Mouse (Mus musculus): Measurements from ENCODE around the gene Ltbp2. TPM values are rescaled to one million over a fixed set of nuclear protein-coding genes. Genes with fewer than 3 reads are reported as not detected.
A peak's percentile ranks its signal among the peaks of the same experiment; 100 is the strongest.

Gene Ltbp2
- polyA plus RNA-seq, 1 experiment from 2014 or later: 0.05 TPM

GRCm38 (mm10) chr12:84786091-84786490 lies 90.2 kb downstream of the Ltbp2 start:
- 70% methylated on average over 5 of the region's 5 CpGs for WGBS
- Histone ChIP-seq H3K27ac (ENCODE audit: low read depth, low read length) (no peak overlapping the region), H3K9me3 (ENCODE audit: control insufficient read depth, low read length) (no peaks in the 10 kb centered on the region), H3K4me3 (ENCODE audit: low read depth, low read length) (no peak overlapping the region), H3K9ac (ENCODE audit: low read length) (no peak overlapping the region), H3K4me1 (ENCODE audit: control insufficient read depth, insufficient read depth, low read length) (peaks cover 7% of the 10 kb centered on the region), H3K36me3 (ENCODE audit: control insufficient read depth, insufficient read depth, low read length) (no peaks in the 10 kb centered on the region), H3K27me3 (ENCODE audit: control insufficient read depth, insufficient read depth, low read length) (no peaks in the 10 kb centered on the region; the same call in 1 of the 2 replicates), H3K4me2 (no peak overlapping the region)
- no peak for DNase-seq (ENCODE audit: low spot score, missing footprints)
- no peak; the same call in 1 of the 2 replicates for ATAC-seq (ENCODE audit: low FRiP score)

GRCm38 (mm10) chr12:84784604-84785381 lies 91.5 kb downstream of the Ltbp2 start:
- Histone ChIP-seq H3K36me3 (ENCODE audit: control insufficient read depth, insufficient read depth, low read length) (no peaks in the 10 kb centered on the region), H3K9ac (ENCODE audit: low read length) (no peak overlapping the region), H3K4me1 (ENCODE audit: control insufficient read depth, insufficient read depth, low read length) (peaks cover 7% of the 10 kb centered on the region), H3K27me3 (ENCODE audit: control insufficient read depth, insufficient read depth, low read length) (no peaks in the 10 kb centered on the region; the same call in 1 of the 2 replicates), H3K4me3 (ENCODE audit: low read depth, low read length) (no peak overlapping the region), H3K27ac (ENCODE audit: low read depth, low read length) (no peak overlapping the region), H3K9me3 (ENCODE audit: control insufficient read depth, low read length) (no peaks in the 10 kb centered on the region), H3K4me2 (no peak overlapping the region)
- DNase-seq (ENCODE audit: low spot score, missing footprints): peak; percentile 98
- 36% methylated on average over 25 of the region's 25 CpGs for WGBS
- ATAC-seq (ENCODE audit: low FRiP score): peak; percentile 71; the same call in 1 of the 2 replicates

GRCm38 (mm10) chr12:84776229-84776628 lies 100.1 kb downstream of the Ltbp2 start:
- ATAC-seq (ENCODE audit: low FRiP score) (no peak), DNase-seq (ENCODE audit: low spot score, missing footprints) (no peak)
- no peak overlapping the region for H3K4me3 ChIP-seq (ENCODE audit: low read depth, low read length)
- H3K27ac ChIP-seq (ENCODE audit: low read depth, low read length): no peak overlapping the region
- H3K4me2 ChIP-seq: no peak overlapping the region
- H3K9me3 ChIP-seq (ENCODE audit: control insufficient read depth, low read length): no peaks in the 10 kb centered on the region
- H3K9ac ChIP-seq (ENCODE audit: low read length): no peak overlapping the region
- no peaks in the 10 kb centered on the region for H3K36me3 ChIP-seq (ENCODE audit: control insufficient read depth, insufficient read depth, low read length)
- no peaks in the 10 kb centered on the region for H3K27me3 ChIP-seq (ENCODE audit: control insufficient read depth, insufficient read depth, low read length)
- H3K4me1 ChIP-seq (ENCODE audit: control insufficient read depth, insufficient read depth, low read length): peaks cover 12% of the 10 kb centered on the region

- Histone ChIP-seq H3K4me2 (no peak overlapping the region; the same call in 1 of the 2 replicates), H3K4me3 (ENCODE audit: low read depth, low read length) (no peak overlapping the region), H3K9me3 (ENCODE audit: control insufficient read depth, low read length) (no peaks in the 10 kb centered on the region), H3K27me3 (ENCODE audit: control insufficient read depth, insufficient read depth, low read length) (no peaks in the 10 kb centered on the region), H3K36me3 (ENCODE audit: control insufficient read depth, insufficient read depth, low read length) (no peaks in the 10 kb centered on the region), H3K4me1 (ENCODE audit: control insufficient read depth, insufficient read depth, low read length) (peaks cover 18% of the 10 kb centered on the region), H3K9ac (ENCODE audit: low read length) (no peak overlapping the region), H3K27ac (ENCODE audit: low read depth, low read length) (no peak overlapping the region)
- 94% methylated on average over 6 of the region's 6 CpGs for WGBS
- ATAC-seq (ENCODE audit: low FRiP score): no peak
- no peak for DNase-seq (ENCODE audit: low spot score, missing footprints)
Measured at GRCm38 (mm10) chr12:84774376-84774775, 102.0 kb downstream of the Ltbp2 start.

GRCm38 (mm10) chr12:84773476-84773875 lies 102.9 kb downstream of the Ltbp2 start:
- peak; percentile 2; the same call in 1 of the 2 replicates for ATAC-seq (ENCODE audit: low FRiP score)
- Histone ChIP-seq H3K27ac (ENCODE audit: low read depth, low read length) (no peak overlapping the region; the same call in 1 of the 2 replicates), H3K4me2 (peak overlapping the region; percentile 82), H3K4me3 (ENCODE audit: low read depth, low read length) (peak overlapping the region; percentile 77), H3K9me3 (ENCODE audit: control insufficient read depth, low read length) (no peaks in the 10 kb centered on the region), H3K36me3 (ENCODE audit: control insufficient read depth, insufficient read depth, low read length) (peaks cover 3% of the 10 kb centered on the region; the same call in 1 of the 2 replicates), H3K9ac (ENCODE audit: low read length) (peak overlapping the region; percentile 83), H3K4me1 (ENCODE audit: control insufficient read depth, insufficient read depth, low read length) (peaks cover 18% of the 10 kb centered on the region), H3K27me3 (ENCODE audit: control insufficient read depth, insufficient read depth, low read length) (no peaks in the 10 kb centered on the region)
- under 1% methylated on average over 20 of the region's 20 CpGs for WGBS
- DNase-seq (ENCODE audit: low spot score, missing footprints): no peak

- peak within 1 kb of the TSS; percentile 82 for H3K4me2 ChIP-seq
- ATAC-seq (ENCODE audit: low FRiP score): peak; percentile 98
- H3K9me3 ChIP-seq (ENCODE audit: control insufficient read depth, low read length): no peaks in the 10 kb centered on the region
- peak; percentile 100 for DNase-seq (ENCODE audit: low spot score, missing footprints)
- peaks cover 18% of the 10 kb centered on the region for H3K4me1 ChIP-seq (ENCODE audit: control insufficient read depth, insufficient read depth, low read length)
- no peaks in the 10 kb centered on the region for H3K27me3 ChIP-seq (ENCODE audit: control insufficient read depth, insufficient read depth, low read length)
- whole genome bisulfite sequencing: under 1% methylated on average over 50 of the region's 50 CpGs
- H3K4me3 ChIP-seq (ENCODE audit: low read depth, low read length): peak within 1 kb of the TSS; percentile 77
- peak within 1 kb of the TSS; percentile 86 for H3K9ac ChIP-seq (ENCODE audit: low read length)
- H3K27ac ChIP-seq (ENCODE audit: low read depth, low read length): peak within 1 kb of the TSS; percentile 84
- H3K36me3 ChIP-seq (ENCODE audit: control insufficient read depth, insufficient read depth, low read length): peaks cover 3% of the 10 kb centered on the region; the same call in 1 of the 2 replicates
Measured at GRCm38 (mm10) chr12:84772726-84773441, 103.4 kb downstream of the Ltbp2 start, which contains the start of the genes Npc2 and Isca2. TSS of gene Npc2 (minus strand) at chr12:84773152. TSS of gene Isca2 (plus strand) at chr12:84773251.

GRCm38 (mm10) chr12:84771981-84772520 lies 104.3 kb downstream of the Ltbp2 start:
- ATAC-seq (ENCODE audit: low FRiP score): no peak
- H3K27me3 ChIP-seq (ENCODE audit: control insufficient read depth, insufficient read depth, low read length): no peaks in the 10 kb centered on the region
- H3K36me3 ChIP-seq (ENCODE audit: control insufficient read depth, insufficient read depth, low read length): peaks cover 3% of the 10 kb centered on the region; the same call in 1 of the 2 replicates
- H3K4me3 ChIP-seq (ENCODE audit: low read depth, low read length): peak overlapping the region; percentile 77
- DNase-seq (ENCODE audit: low spot score, missing footprints): peak; percentile 92
- peak overlapping the region; percentile 57 for H3K4me2 ChIP-seq
- peak overlapping the region; percentile 86 for H3K9ac ChIP-seq (ENCODE audit: low read length)
- peak overlapping the region; percentile 84 for H3K27ac ChIP-seq (ENCODE audit: low read depth, low read length)
- peaks cover 22% of the 10 kb centered on the region for H3K4me1 ChIP-seq (ENCODE audit: control insufficient read depth, insufficient read depth, low read length)
- 4% methylated on average over 10 of the region's 10 CpGs for WGBS
- H3K9me3 ChIP-seq (ENCODE audit: control insufficient read depth, low read length): no peaks in the 10 kb centered on the region

- peaks cover 7% of the 10 kb centered on the region; the same call in 1 of the 2 replicates for H3K36me3 ChIP-seq (ENCODE audit: control insufficient read depth, insufficient read depth, low read length)
- no peak for DNase-seq (ENCODE audit: low spot score, missing footprints)
- no peaks in the 10 kb centered on the region for H3K27me3 ChIP-seq (ENCODE audit: control insufficient read depth, insufficient read depth, low read length)
- H3K4me3 ChIP-seq (ENCODE audit: low read depth, low read length): no peak overlapping the region
- WGBS: 91% methylated on average over 7 of the region's 7 CpGs
- no peak overlapping the region for H3K9ac ChIP-seq (ENCODE audit: low read length)
- H3K9me3 ChIP-seq (ENCODE audit: control insufficient read depth, low read length): no peaks in the 10 kb centered on the region
- ATAC-seq (ENCODE audit: low FRiP score): no peak
- no peak overlapping the region for H3K4me2 ChIP-seq
- H3K4me1 ChIP-seq (ENCODE audit: control insufficient read depth, insufficient read depth, low read length): peaks cover 22% of the 10 kb centered on the region
- H3K27ac ChIP-seq (ENCODE audit: low read depth, low read length): no peak overlapping the region
Measured at GRCm38 (mm10) chr12:84769624-84770023, 106.7 kb downstream of the Ltbp2 start.

Data from midbrain, embryonic 11.5 days (tissue).